Mouse (Mus musculus) brain, adult 10 weeks (tissue): ENCODE results near the gene Sass6. TPM values are rescaled to one million over a fixed set of nuclear protein-coding genes. Genes with fewer than 3 reads are reported as not detected.

Experiments used
- polyA plus RNA-seq: library from polyadenylated mRNA; stranded (reverse); fragments of 350-450 nt; fragmentation: Illumina TruSeq; extraction: RNeasy Lipid Tissue Mini Kit (QIAGEN cat#74804); gene quantifications from one replicate; pipeline ENCODE4 v1.2.3, GENCODE M21; 2015; ENCODE audit warnings: low read depth, low replicate concordance

Sass6 gene
- polyA plus RNA-seq = 3.8 TPM

GRCm38 (mm10) chr3:116594728-116595602 is at the start of gene Sass6:
TSS of gene Sass6 (plus strand) at chr3:116594982.

GRCm38 (mm10) chr3:116562408-116563094 is 32.2 kb upstream of the Sass6 start, which contains the start of gene Lrrc39:
TSS of gene Lrrc39 (plus strand) at chr3:116562973.

GRCm38 (mm10) chr3:116614295-116614892 is 19.6 kb downstream of the Sass6 start, which contains the start of gene Trmt13:
TSS of gene Trmt13 (minus strand) at chr3:116614587.

GRCm38 (mm10) chr3:116662463-116662863 is 67.7 kb downstream of the Sass6 start, which contains the start of gene Mfsd14a:
TSS of gene Mfsd14a (minus strand) at chr3:116662677.

Other genes with a start within 250 kb of the Sass6 start
- gene Cdc14a, start 170.9 kb upstream of the Sass6 start, polyA plus RNA-seq = 1.8 TPM
- 72.4 TPM for gene Rtca, start 86.8 kb upstream of the Sass6 start, polyA plus RNA-seq
- 19.2 TPM for gene Dbt, start 81.9 kb upstream of the Sass6 start, polyA plus RNA-seq
- gene Lrrc39, start 32.0 kb upstream of the Sass6 start, polyA plus RNA-seq = not detected
- gene Trmt13, start 19.6 kb downstream of the Sass6 start, polyA plus RNA-seq = 12.8 TPM
- gene Mfsd14a, start 67.7 kb downstream of the Sass6 start, polyA plus RNA-seq = 56.9 TPM
- not detected for gene Gm43191, start 86.3 kb downstream of the Sass6 start, polyA plus RNA-seq
- gene Slc35a3, start 117.8 kb downstream of the Sass6 start, polyA plus RNA-seq = 17.2 TPM
- 16.1 TPM for gene Agl, start 213.2 kb downstream of the Sass6 start, polyA plus RNA-seq